Mouse (Mus musculus) lung, embryonic 14.5 days (tissue): ENCODE measurements around the gene Faim. TPM values are rescaled to one million over a fixed set of nuclear protein-coding genes. Genes with fewer than 3 reads are reported as not detected.

Experiments used
- ATAC-seq: fragments of 200-750 bp; cut with Nextera tagmentation; 2 replicates; pipeline ENCODE4 v1.8.0; 2017; ENCODE audit warnings: mild to moderate bottlenecking, moderate TSS enrichment, moderate library complexity; ENCODE audit not compliant: insufficient read depth
- DNase-seq: peaks from one replicate; pipeline ENCODE4 v3.0.0-alpha.2; 2015
- H3K27ac ChIP-seq: fragments of 300-500 bp; sonication (generic); 2 replicates; pipeline ENCODE4 v1.5.1; 2014; ENCODE audit warnings: low read depth, mild to moderate bottlenecking, moderate library complexity
- H3K27me3 ChIP-seq: fragments of 300-500 bp; sonication (generic); 2 replicates; pipeline ENCODE4 v1.6.1; 2014; ENCODE audit warnings: low read length, control low read depth; ENCODE audit not compliant: insufficient read depth
- H3K36me3 ChIP-seq: fragments of 300-500 bp; sonication (generic); 2 replicates; pipeline ENCODE4 v1.6.1; 2014; ENCODE audit warnings: control low read depth; ENCODE audit not compliant: insufficient read depth
- H3K4me1 ChIP-seq: fragments of 300-500 bp; sonication (generic); 2 replicates; pipeline ENCODE4 v1.6.1; 2014; ENCODE audit warnings: antibody characterized with exemption, control low read depth; ENCODE audit not compliant: insufficient read depth
- H3K4me2 ChIP-seq: fragments of 300-500 bp; sonication (generic); 2 replicates; pipeline ENCODE4 v1.6.1; 2014; ENCODE audit warnings: mild to moderate bottlenecking
- H3K4me3 ChIP-seq: fragments of 300-500 bp; sonication (generic); 2 replicates; pipeline ENCODE4 v1.5.1; 2014; ENCODE audit warnings: low read depth, low read length
- H3K9ac ChIP-seq: fragments of 300-500 bp; sonication (generic); 2 replicates; pipeline ENCODE4 v1.6.1; 2014
- H3K9me3 ChIP-seq: fragments of 300-500 bp; sonication (generic); 2 replicates; pipeline ENCODE4 v1.6.1; 2016; ENCODE audit warnings: low read depth, low read length, control low read depth
- CTCF ChIP-seq: IDR thresholded peaks from 2 replicates; pipeline ENCODE4 v1.5.1; 2016; ENCODE audit warnings: antibody characterized with exemption, low read depth
- WGBS: fragments of 180-500 bp; shearing (Covaris S2); extraction: QIAGEN DNeasy Blood & Tissue Kit; methylation state at CpG from one replicate; pipeline ENCODE4 v1.1.7; 2014; 5-methylcytosine and 5-hydroxymethylcytosine counted together
- polyA plus RNA-seq: library from polyadenylated mRNA; unstranded; fragments of >200 nt; fragmentation: Nextera tagmentation; extraction: Ambion mirVana; gene quantifications from 2 replicates; pipeline ENCODE4 v1.2.1, GENCODE M21; 2014

The Faim gene
- polyA plus RNA-seq, result 45.1 and 47.7 TPM in 2 replicates

- Histone ChIP-seq H3K27ac (no peak within 1 kb of the TSS), H3K4me2 (peak within 1 kb of the TSS; percentile 82), H3K9me3 (no peaks in the 10 kb centered on the region), H3K4me1 (peaks cover 6% of the 10 kb centered on the region), H3K4me3 (peak within 1 kb of the TSS; percentile 81), H3K36me3 (no peaks in the 10 kb centered on the region), H3K9ac (peak within 1 kb of the TSS; percentile 68), H3K27me3 (no peaks in the 10 kb centered on the region; the same call in 1 of the 2 replicates)
- TF ChIP-seq CTCF, result peak; percentile 11; the same call in 1 of the 2 replicates
- peak; percentile 100 for DNase-seq
- ATAC-seq, result peak; percentile 100
- WGBS, result 1% methylated on average over 45 of the region's 45 CpGs
Observed at GRCm38 (mm10) chr9:98985800-98986475, at the start of gene Faim. Gene Faim, plus strand, starts transcription at chr9:98986373.

DNA sequence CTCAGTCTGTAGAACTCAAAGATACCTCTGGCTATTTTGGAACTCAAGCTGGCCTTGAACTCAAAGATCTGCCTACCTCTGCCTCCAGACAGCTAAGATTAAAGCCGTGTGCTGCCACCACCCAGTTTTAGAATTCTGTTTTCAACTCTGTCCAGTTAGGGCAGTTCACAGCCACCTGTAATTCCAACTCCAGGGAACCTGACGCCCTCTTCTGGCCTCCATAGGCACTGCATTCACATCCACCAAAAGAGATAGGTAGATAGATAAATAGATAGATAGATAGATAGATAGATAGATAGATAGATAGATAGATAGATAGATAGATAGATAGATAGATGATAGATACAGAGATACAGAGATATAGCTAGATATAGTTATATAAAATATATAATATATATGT is 46.9 kb upstream of the Faim start:
- TF ChIP-seq CTCF, result peak; percentile 48
- 15% methylated on average over 2 of the region's 2 CpGs for WGBS
- Histone ChIP-seq H3K4me2 (no peak overlapping the region), H3K4me3 (no peak overlapping the region), H3K27me3 (no peaks in the 10 kb centered on the region; the same call in 1 of the 2 replicates), H3K27ac (no peak overlapping the region), H3K9ac (no peak overlapping the region), H3K36me3 (no peaks in the 10 kb centered on the region), H3K4me1 (no peaks in the 10 kb centered on the region), H3K9me3 (no peaks in the 10 kb centered on the region)
- ATAC-seq (no peak), DNase-seq (no peak)

- H3K27ac ChIP-seq, result no peak overlapping the region
- H3K9me3 ChIP-seq, result no peaks in the 10 kb centered on the region
- H3K9ac ChIP-seq, result no peak overlapping the region
- TF ChIP-seq CTCF, result 0 out of 2 replicates have a peak, but pooled peaks have one; percentile 13
- peaks cover 80% of the 10 kb centered on the region for H3K27me3 ChIP-seq
- peak; percentile 39 for DNase-seq
- peak overlapping the region; percentile 28; the same call in 1 of the 2 replicates for H3K4me2 ChIP-seq
- no peaks in the 10 kb centered on the region for H3K36me3 ChIP-seq
- no peak for ATAC-seq
- under 1% methylated on average over 40 of the region's 40 CpGs for WGBS
- H3K4me3 ChIP-seq, result no peak overlapping the region
- H3K4me1 ChIP-seq, result peaks cover 6% of the 10 kb centered on the region; the same call in 1 of the 2 replicates
Observed at GRCm38 (mm10) chr9:98952171-98953050, 33.8 kb upstream of the Faim start.

- WGBS, result 6% methylated on average over 4 of the region's 4 CpGs
- peaks cover 88% of the 10 kb centered on the region for H3K27me3 ChIP-seq
- TF ChIP-seq CTCF, result no peak
- H3K4me2 ChIP-seq, result no peak overlapping the region
- H3K27ac ChIP-seq, result no peak overlapping the region
- H3K36me3 ChIP-seq, result no peaks in the 10 kb centered on the region
- no peaks in the 10 kb centered on the region for H3K9me3 ChIP-seq
- DNase-seq (no peak), ATAC-seq (no peak)
- H3K4me1 ChIP-seq, result peaks cover 6% of the 10 kb centered on the region; the same call in 1 of the 2 replicates
- H3K9ac ChIP-seq, result no peak overlapping the region
- no peak overlapping the region for H3K4me3 ChIP-seq
Observed at GRCm38 (mm10) chr9:98953291-98953690, 32.9 kb upstream of the Faim start.

DNA sequence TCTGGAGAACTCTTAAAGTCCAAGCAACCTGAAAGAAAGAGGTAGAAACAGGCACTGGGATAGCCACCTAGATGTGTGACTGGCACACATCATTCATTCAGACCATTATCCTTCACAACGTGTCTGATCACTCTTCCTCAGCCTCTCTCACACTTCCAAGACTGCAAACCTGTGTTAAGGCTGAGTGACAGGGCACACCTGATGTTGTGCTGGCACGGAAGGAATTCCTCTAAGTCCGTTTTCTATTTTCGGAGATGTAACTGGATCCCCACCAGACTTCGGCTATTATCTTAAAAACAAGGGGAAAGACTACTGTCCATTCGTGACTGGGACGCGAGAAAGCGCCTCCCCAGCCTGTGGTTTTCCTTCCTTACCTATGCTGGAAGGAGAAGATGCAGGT is 32.3 kb upstream of the Faim start:
- WGBS, result 4% methylated on average over 9 of the region's 9 CpGs
- no peak for ATAC-seq
- no peak overlapping the region for H3K4me2 ChIP-seq

DNA sequence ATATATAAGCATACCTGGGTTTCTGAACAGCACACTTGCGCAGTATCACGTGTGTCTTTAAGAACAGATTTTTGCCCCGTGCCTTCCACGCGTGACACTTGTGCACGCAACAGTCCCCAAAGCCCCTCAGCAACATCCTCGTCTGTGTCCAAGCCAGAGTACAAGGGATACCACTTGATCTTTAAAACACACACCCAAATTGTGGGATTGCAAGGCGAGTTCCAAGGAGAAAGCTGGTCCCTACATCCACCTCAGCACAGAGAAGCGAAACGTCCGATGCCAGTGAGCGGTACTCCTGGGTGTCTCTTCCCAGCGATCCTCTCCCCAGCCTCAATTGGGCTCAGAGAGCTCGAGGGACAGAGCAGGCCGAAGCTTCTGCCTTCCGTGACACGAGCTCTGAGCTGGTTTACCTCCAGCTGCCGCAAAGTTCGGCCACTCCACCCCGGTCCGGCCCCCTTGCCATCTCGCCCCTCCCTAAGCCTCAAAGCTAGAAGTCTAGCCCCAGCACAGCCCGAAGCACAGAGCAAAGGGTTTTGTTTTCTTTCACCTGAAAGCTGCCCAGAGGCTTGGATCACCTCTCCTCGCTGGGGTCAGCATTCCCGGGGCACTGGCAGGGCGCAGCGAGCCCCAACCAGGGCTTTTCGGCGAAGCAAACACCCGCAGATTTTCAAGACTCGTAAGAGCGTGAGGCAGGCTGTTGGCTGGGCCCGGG is 31.6 kb upstream of the Faim start:
- H3K9ac ChIP-seq, result no peak overlapping the region
- peaks cover 97% of the 10 kb centered on the region for H3K27me3 ChIP-seq
- no peak for ATAC-seq
- H3K9me3 ChIP-seq, result no peaks in the 10 kb centered on the region
- H3K4me1 ChIP-seq, result peaks cover 6% of the 10 kb centered on the region; the same call in 1 of the 2 replicates
- H3K36me3 ChIP-seq, result no peaks in the 10 kb centered on the region
- TF ChIP-seq CTCF, result no peak
- H3K4me3 ChIP-seq, result peak overlapping the region; percentile 43
- no peak for DNase-seq
- peak overlapping the region; percentile 78 for H3K4me2 ChIP-seq
- 2% methylated on average over 33 of the region's 33 CpGs for WGBS
- H3K27ac ChIP-seq, result no peak overlapping the region

More for the DNA sequence above, 32.3 kb upstream of the Faim start:
- H3K4me3 ChIP-seq, result no peak overlapping the region
- H3K27me3 ChIP-seq, result peaks cover 93% of the 10 kb centered on the region
- no peak overlapping the region for H3K27ac ChIP-seq
- H3K36me3 ChIP-seq, result no peaks in the 10 kb centered on the region
- TF ChIP-seq CTCF, result no peak
- H3K4me1 ChIP-seq, result peaks cover 6% of the 10 kb centered on the region; the same call in 1 of the 2 replicates
- no peak for DNase-seq
- no peaks in the 10 kb centered on the region for H3K9me3 ChIP-seq
- H3K9ac ChIP-seq, result no peak overlapping the region
